Mouse (Mus musculus) G1E-ER4 (cell line): Measurements from ENCODE around the gene Klhdc8a. TPM values are rescaled to one million over a fixed set of nuclear protein-coding genes. Genes with fewer than 3 reads are reported as not detected.

Source experiments
- GATA1 ChIP-seq: IDR thresholded peaks from one replicate; pipeline ENCODE4 v1.8.0; 2012; ENCODE audit warnings: low read length, inconsistent platforms
- polyA plus RNA-seq: library from polyadenylated mRNA; stranded (reverse); fragments of >175 nt; gene quantifications from 2 replicates; pipeline ENCODE4 v1.2.3, GENCODE M21; 2012

Klhdc8a gene
- polyA plus RNA-seq, 1 experiment: not detected

GRCm38 (mm10) chr1:132327477-132327876 is 29.1 kb downstream of the Klhdc8a start:
- TF ChIP-seq GATA1: no peak

- TF ChIP-seq GATA1: no peak
Observed at GRCm38 (mm10) chr1:132328565-132328964, 30.1 kb downstream of the Klhdc8a start.

DNA sequence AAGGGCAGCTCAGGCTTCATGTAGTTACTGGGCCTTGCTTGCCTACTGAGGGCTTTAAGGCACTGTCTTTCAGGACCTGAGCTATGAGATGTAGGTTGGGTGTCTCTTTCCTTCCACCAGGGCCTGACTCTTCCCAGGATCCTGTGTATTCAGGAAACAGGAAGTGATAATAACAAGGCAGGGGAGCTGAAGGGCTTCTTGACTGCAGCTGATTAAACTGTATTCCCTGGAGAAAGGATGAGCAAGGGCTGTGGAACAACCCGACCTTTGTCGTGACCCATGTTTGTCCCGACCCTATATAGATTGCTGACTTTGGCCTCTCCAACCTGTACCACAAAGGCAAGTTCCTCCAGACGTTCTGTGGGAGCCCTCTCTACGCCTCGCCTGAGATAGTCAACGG is 31.2 kb downstream of the Klhdc8a start:
- TF ChIP-seq GATA1: no peak

GRCm38 (mm10) chr1:132330397-132330796 is 32.0 kb downstream of the Klhdc8a start:
- TF ChIP-seq GATA1: no peak

- no peak for TF ChIP-seq GATA1
Observed at GRCm38 (mm10) chr1:132331283-132331682, 32.9 kb downstream of the Klhdc8a start.

- TF ChIP-seq GATA1: no peak
Observed at GRCm38 (mm10) chr1:132333201-132333600, 34.8 kb downstream of the Klhdc8a start.

- TF ChIP-seq GATA1: no peak
Observed at GRCm38 (mm10) chr1:132333675-132334141, 35.3 kb downstream of the Klhdc8a start.

- TF ChIP-seq GATA1: no peak
Observed at GRCm38 (mm10) chr1:132334178-132334801, 35.9 kb downstream of the Klhdc8a start.

DNA sequence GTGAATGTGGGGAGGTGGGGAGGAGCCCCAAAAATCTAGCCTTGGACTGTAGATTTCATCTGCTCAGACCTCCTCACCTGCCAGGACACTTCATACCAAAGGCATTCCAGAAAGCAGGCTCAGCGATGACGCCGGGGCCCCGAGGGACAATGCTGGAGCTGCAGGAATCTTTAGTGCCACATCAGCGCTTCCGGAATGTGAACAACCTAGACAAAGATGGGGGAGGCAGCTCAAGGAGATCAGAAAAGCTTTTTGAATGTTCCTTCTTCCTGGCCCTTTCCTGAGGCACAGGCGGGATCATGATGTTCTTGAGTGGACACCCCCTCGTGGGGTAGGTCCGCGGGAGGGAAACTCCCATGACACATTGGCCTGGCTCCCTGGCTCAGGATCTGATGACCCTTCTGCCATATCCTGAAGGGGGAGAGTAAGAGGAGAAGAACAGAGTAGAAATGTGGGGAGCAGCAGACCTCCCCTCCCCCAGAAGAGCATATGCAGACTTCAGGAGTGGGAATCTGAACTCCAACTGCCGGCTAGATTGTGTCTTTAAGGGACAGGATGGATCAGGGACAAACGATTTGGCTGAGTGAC is 37.0 kb downstream of the Klhdc8a start:
- no peak for TF ChIP-seq GATA1

DNA sequence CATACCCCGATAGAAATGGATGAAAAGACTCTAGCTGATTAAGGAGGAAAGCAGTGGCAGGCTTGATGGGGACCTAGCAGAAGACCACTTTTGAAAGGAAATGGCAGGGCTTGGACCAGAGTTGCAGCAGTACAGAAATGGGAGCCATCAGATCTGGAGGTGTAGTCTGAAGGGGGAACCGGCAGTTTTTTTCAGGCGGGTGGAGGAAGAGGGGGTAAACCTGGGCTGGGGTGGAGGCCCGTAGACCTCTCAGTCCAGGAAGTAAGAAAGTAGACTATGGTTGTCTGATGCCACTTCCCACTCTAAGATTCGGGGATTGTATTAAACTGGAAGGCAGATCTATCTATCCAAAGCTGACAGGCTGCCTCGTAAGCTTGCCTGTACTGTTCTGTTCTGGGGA is 38.5 kb downstream of the Klhdc8a start:
- no peak for TF ChIP-seq GATA1

DNA sequence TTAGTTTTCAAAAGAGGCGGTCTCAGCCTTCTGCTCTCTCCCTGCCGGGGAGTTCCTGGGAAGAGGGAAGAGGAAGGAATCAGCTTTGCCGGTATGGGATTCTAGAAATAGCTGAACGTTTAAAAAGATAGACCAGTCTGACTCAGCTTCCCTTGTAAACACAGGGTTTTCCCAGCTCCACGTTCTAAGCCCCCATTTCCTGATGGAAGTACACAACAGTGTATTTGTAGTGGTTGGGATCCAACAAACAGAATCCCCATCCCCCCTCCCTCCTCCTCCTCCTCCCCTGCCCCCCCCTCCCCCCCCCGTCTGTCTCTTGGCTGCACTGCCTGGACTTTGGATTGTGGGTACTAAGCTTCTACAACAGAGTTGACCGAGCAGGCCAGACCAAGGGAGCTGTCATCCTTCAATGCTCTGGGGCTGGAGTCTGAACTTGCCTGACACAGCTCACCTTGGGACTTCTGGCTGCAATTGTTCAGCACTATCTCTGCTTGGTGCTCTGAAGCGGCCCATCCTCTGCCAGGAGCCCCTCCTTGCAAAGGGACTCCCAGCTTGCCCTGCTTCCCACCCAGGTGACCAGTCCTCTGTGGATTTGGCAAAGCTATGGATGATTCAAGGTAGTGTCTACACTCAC is 39.7 kb downstream of the Klhdc8a start:
- no peak for TF ChIP-seq GATA1

GRCm38 (mm10) chr1:132341731-132342501 is 43.5 kb downstream of the Klhdc8a start:
- TF ChIP-seq GATA1: peak; percentile 71

DNA sequence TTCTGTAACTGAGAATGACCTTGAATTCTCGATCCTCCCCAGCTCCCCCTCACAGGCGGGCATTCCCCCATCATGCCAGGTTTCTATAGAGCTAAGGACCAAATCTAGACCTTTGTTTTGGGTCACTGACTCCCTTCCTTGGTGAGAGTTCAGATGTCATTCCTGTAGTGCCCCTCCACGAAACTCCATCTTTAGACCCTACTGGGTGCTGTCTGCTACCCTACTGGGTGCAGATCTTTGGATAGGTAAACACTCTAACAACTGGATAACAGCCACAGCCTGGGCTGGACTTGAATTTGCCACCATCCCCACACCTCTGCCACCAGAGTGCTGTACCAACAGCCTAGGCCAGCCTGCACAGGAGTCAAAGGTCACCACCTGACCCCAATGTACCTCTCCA is 44.1 kb downstream of the Klhdc8a start:
- TF ChIP-seq GATA1: no peak

GRCm38 (mm10) chr1:132343191-132343590 is 44.8 kb downstream of the Klhdc8a start:
- TF ChIP-seq GATA1: no peak

- no peak for TF ChIP-seq GATA1
Observed at GRCm38 (mm10) chr1:132343656-132344055, 45.2 kb downstream of the Klhdc8a start.

DNA sequence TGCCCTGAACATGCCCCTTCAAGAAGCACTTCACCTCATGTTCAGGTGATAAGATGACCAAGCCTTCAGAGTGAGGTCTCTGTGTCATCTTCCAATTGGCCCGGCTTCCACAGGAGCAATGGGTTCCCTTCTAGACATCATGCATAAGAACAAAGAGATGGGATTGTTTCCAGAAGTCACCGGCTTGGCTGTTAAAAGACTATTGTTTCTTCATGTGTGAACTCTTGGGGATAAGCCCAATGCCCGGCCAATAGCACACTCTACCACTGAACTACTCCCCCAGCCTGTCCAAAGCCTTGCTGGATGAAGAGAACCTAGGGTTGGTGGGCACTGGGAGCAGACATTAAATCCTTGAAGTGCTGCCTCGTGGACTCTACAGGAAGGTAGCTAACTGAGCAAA is 47.1 kb downstream of the Klhdc8a start:
- TF ChIP-seq GATA1: no peak
